Mouse (Mus musculus) right cerebral cortex, postnatal 14 days (tissue): ENCODE results near the gene Tom1.
A peak's percentile ranks its signal among the peaks of the same experiment; 100 is the strongest.

ENCODE experiments used
- DNase-seq: peaks from one replicate; pipeline ENCODE4 v3.0.0; 2022

Tom1 gene

DNA sequence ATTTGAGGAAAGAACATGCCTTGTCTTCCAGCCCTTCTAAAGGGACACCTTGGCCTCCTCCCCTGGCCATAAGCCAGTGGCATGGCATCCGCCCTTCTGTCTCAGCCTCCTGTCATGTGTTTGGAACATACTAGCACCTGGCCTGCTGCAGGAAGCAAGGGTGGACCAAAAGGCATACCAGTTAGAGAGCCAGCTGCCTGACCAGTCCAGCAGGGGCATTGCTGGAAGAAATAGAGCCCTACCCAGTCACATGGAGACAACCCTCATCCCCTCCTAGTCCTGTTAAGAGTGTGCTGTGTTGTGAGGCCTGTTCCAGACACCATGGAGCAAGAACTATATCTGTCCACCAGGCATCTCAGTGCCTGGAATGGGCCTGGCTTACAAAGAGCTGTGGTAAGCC lies 12.8 kb downstream of the Tom1 start:
- DNase-seq = no peak

DNA sequence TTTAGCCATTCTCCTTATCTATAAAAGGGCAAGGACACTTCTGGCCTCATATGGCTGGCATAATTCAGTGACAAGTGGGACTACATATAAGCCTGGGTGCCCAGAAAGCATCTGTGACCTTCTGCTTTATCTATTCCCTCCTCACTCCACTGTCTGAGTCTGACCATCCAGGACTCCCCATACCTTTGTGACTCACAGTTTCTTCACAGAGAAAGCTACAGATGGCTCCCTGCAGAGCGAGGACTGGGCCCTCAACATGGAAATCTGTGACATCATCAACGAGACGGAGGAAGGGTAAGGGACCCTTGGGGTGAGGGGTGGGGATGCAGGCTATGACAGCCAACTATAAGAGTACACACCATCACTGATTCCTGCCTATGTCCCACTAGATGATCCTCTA lies 14.3 kb downstream of the Tom1 start:
- DNase-seq = no peak

DNA sequence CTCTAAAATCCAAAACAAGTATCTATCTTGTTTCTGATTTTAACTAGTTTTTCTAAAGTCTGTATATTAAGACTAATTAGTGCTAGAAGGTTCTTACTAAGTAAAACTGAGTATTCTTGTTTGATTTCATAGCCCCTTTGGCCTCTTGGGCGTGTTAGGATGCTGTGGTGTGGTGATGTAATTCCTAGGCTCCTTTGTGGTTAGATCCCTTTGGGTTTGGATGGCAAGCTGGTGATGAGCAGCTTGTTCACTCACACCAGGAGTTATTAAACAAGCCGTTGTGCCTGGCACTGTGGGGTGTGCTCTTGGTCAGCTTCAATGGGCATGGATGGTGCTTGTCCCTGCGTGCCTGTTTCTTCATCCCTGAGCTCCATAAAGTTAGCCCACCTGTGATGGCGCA lies 19.8 kb downstream of the Tom1 start:
- DNase-seq = no peak

DNA sequence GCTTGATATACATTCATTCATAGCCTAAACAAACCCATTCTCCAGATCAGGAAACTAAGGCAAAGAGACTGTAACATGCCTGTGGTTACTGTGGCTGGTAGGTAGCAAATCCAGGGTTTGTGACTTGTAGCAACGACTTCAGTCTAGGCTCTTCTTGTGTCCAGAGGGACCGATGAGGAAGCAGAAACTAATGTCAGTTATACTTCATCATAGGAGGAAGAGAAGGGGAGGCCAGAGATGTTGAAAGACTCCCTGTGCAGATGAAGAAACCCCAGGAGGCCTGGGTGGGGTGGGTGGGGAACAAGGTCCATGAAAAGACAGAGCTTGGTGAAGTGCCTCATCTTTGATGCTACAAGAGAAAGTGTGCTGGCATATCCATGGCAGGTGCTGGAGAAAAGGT lies 22.2 kb downstream of the Tom1 start:
- DNase-seq = no peak

DNA sequence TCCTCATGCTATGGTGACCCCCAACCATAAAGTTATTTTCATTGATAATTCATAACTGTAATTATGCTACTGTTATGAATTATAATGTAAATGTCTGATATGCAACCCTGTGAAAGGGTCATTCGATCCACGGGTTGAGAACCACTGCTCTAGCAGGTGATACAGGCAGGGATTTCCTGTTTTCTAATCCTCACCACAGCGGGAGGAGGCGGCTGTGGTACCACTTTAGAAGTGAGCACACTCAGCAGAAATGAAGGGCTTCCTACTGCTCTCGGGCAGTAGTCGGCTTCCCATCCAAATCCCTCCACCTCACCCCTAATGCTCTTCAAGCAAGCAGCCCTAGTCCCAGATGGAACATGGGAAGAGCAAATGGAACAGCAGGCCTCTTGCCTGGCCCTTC lies 26.5 kb downstream of the Tom1 start:
- no peak for DNase-seq

DNA sequence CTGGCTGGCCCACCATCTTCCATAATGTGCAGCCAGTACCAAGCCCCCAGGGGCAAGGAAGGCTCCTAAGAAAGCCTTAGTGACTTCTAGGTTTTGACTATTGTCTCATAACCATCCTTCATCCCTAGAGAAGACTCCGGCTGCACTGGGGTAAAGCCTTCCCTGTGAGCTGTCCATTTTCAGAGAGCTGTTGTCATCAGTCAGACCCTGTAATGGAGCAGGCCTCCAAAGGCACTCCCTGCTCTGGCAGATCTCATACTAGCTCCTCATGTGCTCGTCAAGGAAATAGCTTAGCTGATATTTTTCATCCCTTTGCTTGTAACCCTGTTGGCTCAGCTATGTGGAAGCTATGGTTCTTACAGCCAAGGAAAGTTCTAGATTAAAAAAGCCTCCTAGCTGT lies 27.3 kb downstream of the Tom1 start:
- no peak for DNase-seq

DNA sequence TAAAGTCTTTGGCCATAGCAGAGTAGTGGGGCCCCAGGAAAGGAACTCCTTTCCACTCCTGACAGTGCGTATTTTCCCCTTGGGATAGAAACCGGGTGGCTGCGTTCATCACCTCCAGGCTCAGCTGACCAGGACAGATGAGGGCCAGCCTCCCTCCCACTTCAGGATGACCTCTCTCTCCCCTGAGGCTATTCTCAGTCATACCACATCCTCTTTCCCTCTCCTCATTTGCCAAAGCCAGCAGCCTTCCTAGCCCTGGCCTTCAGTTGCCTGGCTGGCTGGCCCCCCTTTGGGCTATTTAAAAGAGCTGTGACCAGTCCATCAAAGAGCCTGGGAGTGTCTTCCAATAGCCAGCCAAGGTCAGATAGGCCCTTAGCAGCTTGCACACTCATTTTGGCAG lies 29.8 kb downstream of the Tom1 start:
- no peak for DNase-seq

DNA sequence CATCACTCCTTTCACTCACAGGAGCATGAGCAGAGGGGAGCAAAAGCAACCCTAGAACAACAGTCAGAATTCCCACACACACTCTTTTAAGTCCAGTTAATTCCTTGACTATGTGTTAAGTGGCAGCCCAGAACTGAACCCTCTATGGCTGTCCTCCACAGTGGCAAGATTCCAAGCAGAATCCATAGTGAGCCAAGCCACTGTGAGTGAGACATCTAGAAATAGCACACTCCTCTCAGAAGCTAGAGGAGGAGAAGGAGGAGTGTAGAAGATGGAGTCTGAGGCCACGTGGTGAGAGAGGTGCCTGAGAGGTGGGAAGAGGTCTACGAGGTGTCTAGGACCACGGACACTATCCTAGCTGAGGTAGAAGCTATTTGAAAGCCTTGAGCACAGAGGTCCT lies 31.3 kb downstream of the Tom1 start:
- DNase-seq = no peak

DNA sequence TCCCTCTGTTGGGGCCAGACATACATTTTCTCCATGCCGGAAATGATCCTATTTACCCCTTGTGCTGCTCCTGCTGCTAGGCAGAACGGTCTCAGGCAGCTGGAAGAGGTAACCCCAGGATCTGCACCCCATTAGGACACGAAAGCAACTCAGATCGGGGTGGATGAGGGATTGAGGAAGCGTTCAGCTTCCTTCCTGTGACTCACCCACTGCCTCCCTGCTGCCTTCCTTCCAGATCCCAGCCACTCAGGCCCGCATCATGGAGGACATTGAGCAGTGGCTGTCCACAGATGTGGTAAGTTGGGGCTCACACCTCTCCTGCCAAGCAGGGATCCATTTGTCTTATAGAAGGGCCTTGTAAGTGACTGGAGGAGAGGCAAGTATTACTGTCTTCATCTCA lies 33.8 kb downstream of the Tom1 start:
- no peak for DNase-seq

DNA sequence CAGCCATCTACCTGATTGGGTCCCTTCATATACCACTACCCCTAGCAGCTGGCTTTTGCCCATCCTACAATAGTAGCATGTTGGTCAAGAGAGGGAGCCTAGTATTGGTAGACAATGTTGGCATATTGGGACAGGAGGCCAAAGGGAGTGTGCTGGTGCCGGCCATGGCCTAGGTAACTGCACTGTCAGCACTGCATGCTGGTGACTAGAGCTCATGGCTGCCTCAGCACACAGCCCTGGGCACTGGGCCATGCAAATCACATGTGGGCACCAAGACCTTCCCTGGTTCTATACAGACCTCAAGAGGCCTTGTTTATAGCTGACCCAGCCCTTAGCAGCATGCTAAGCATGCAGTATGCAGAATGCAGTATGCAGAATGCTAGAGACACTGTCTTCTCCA lies 36.8 kb downstream of the Tom1 start:
- no peak for DNase-seq

DNA sequence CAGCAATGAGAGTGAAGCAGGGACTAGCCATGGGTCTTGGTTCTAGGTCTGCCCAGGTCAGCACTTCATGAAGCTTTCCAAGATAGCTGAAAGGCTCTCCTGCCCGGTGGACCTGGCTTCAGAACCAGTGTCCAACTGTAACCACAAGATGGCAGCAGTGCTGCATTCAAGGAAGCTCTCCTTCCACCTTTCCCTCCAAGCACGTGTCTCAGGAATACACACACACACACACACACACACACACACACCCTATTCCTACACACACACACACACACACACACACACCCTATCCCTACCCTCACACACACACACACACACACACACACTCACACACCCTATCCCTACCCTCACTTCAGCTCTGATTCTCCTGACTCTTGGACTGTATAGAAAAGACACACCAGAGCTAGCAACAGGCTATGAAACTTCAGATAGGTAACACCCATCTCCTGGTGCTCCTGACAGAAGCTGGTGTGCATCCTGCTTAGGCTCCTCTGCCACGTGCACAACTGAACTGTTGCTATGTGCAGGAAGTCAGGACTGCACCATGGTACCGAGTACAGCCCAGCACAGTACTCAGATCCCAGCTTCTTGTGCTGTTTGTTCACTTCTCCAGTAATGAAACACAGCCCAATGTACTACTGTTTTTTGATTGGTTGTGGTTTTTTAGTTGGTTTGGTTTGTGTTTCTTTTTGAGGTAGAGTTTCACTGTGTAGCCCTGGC lies 38.3 kb downstream of the Tom1 start:
- peak; percentile 79 for DNase-seq

DNA sequence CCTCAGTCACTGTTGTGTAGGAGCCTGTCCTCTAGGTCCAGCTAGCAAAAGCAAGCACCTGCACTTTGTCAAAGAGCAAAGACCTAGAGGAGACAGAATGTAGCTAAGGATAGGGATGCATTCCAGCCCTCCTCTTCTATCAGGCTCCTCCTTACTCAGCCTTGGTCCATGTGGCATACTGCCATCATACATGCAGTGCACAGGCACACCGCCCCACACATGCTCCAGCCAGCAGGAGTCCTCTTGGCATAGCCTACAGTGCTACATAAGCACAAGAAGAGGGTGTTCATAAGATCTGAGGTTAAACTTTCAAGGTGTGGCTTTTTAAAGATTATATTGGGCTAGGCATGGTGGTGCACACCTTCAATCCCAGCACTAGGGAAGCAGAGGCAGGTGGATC lies 41.4 kb downstream of the Tom1 start:
- no peak for DNase-seq

DNA sequence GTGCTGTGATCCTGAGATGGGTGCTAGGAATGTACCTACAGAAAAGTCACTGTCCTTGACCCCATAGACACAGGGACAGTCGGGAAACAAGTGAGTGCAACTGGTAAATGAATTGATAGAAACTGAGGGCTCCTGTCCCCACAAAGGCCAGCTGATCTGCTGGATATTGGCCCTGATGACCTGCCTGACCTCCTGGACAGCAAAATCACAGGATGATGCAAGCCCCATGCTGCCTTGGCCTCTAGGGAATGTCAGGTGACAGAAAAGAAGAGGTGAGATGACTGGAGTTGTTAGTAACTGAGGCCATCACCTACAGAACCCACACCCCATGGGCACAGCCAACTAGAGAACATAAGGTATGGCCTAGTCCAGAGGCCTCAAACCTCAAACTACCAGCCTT lies 44.7 kb downstream of the Tom1 start:
- DNase-seq = no peak

DNA sequence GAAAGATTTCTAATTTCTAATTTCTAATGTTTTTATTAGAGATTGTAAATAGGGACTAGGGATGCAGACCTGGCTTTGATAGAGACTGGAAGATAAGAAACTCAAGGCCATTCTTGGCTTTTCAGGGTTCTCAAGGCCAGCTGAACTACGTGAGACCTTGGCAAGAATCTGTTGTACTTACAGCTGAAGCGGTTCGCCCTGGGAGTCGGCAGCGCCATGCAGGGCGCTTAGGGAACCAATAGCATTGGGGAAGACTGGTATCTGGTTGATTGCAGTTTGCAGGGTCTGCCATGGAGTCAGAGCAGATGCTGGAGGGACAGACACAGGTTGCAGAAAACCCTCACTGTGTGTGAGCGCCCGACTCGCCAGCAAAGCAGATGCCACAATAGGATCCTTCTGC lies 45.3 kb downstream of the Tom1 start:
- no peak for DNase-seq

DNA sequence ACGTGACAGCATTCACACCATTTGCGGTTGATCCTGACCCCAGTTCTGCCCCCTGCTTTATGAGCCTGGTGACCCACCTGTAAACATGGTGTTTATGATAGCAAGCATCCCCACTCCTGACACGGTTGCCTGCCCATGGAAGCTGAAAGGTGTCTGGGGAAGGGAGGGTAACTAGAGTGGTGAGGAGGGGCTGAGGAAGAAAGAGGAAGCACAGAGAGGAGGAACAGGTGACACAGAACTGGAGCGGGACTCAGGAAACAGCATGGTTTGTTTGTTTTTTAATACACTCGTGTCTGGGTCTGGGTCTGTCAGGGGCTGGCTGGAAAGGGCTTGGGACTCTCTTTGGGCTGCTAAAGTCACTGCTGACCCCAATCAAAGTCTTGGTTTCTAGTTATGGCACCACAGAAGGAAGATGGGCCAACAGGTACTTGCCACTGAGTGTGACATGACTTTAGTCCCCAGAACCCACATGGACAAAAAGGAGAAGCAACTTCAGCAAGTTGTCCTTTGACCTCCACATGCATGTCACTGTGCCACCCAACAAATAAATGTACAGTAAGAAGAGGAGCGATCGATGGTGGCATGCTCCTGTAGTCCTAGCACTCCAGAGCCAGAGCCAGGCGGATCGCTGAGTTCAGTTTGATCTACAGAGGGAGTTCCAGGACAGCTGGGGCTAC lies 48.0 kb downstream of the Tom1 start:
- no peak for DNase-seq

DNA sequence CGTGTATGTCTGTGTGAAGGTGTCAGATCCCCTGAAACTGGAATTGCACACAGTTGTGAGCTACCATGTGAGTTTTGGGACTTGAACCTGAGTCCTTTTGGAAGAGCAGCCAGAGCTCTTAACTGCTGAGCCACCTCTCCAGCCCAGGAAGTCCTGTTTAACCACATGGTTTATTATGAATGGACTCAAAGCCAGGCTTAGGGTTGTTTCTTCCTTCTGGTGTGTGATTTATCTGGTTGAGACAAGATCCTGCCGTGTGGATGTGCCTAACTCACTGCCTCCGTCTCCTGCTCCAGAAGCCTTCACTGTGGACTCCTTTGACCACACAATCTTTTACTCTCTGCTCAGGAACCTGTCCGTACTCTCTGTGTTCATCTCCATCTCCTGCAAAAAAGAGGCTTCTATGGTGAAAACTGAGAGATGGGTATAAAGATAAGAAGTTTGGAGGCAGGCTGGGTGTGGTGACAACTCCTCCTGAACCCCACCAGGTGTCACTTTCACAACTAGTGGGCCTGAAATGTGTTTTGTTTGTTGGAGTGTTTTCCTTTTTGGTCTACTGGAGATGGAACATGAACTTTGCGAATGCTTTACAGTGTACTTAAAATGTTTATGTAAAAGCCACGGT lies 48.8 kb downstream of the Tom1 start:
- DNase-seq = no peak

DNA sequence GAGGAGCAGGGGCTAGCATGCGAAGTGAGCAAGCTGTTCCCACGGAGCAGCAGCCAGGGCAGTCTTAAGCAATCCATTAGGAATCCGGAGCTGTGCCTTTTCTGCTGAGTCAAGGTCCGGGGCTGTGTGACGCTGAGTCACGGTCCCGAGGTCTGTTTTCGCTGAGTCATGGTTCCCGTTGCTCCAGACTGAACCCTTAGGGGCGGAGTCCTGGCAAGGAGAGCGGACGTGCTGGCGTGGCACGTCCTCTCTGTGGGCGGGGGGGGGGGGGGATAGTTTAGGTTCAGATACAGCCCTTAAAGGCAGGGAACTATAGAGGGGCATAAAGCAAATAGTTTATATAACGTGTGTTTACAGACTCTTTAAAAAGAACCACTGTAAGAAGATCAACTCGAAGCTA lies 50.3 kb downstream of the Tom1 start:
- DNase-seq = peak; percentile 82

DNA sequence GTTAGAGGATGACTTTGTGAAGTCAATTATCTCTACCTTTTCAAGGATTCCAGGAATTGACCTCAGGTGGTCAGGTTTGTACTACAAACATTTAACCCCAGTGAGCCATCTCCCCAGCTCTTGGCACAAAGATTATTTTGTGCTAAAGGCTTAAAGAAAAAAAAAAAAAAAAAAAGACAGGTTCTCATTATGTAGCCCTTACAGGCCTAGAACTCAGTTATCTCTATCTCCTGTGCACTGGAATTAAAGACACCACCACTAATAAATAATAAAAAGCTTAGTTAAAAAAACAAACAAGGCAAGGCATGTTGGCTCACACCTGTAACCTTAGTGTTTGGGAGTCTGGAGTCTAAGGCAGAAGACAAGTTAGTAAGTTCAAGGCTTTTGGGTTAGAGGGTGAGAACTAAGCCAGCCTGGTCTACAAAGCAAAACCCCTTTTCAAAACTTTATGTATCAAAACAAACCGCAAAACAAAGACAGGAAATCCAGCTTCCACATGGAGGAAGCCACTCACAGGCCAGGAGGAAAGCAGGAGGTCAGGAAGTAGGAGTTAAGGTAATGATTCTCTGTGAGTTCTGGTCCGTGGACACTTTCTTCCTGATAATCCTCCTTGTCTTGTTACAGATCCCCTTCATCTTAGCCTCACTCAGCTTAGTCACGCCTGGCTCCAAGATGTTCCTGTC lies 51.0 kb downstream of the Tom1 start:
- no peak for DNase-seq

DNA sequence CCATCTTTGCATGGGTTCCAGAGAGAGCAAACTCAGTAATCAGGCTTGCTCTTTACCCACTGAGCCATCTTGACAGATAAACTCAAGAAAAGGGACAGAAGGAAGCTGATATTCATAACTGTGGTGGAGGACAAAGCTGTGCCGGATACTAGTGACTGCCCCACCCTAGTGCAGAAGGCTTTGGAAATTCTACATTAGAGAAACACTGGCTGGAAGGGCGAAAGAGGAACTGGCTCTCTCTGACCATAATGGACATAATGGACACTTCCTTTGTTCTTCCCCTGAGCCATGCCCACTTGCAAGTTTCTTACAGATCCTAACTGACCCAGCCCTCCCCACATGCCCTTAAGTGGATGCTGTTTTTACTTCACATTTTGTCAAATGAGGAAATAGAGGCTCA lies 52.5 kb downstream of the Tom1 start:
- no peak for DNase-seq

DNA sequence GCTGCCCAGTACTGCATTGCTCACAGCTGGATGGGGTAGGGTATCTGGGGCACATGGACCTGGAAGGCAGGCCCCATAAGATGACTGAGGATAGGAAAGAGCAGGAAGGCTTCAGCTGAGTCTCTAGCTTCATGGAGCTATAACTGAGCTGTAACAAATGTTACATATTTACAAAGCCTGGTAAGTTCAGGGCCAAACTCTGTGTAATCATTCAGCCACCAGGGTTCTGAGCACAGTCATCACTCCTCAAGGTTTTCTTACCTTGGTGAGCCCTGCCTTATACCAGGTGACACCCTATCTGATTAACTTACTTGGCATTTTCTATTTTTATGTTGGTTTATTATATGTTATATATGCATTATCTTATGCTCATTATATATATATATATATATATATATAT lies 53.6 kb downstream of the Tom1 start:
- no peak for DNase-seq

DNA sequence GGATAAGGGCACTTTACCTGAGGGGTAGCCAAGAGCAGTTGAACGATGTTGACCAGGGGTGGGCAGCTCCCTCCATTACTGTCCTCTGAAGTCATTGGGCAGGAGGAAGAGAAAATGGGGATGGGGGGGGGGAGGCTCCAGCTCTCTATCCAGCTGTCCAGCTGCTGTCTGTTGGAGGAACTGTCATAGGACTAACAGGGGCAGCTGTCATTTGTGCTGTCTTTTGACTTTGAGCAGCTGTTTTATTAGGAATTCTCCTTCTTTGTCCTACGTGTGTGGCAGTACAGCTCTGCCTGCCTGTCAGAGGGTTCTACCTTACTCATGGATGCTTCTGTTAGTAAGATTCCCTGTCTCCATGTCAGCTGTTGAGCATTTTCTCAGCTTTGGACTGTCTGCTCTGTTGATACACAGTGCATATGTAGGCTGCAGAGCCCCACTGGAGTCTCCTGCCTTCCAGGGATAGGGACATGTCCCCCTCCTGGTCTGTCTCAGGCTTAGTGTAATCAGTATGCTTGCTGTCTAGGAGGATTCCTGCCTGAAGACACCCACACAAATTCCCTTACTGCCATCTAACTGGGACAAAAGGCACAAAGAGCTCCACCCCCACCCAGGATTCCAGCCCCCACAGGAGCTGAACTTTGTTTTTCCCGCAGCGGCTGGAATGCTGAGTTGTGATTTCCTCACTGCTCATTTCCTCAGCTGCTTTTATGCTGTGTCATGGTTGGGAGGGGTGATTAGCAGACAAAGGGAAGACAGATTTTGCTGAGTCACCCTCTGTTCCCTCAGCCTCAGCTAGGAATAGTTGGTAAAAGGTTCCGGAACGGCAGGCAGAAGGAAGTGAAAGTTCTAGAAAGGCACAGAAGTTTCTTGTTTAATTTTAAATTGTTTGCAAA lies 55.7 kb downstream of the Tom1 start:
- peak; percentile 40 for DNase-seq

DNA sequence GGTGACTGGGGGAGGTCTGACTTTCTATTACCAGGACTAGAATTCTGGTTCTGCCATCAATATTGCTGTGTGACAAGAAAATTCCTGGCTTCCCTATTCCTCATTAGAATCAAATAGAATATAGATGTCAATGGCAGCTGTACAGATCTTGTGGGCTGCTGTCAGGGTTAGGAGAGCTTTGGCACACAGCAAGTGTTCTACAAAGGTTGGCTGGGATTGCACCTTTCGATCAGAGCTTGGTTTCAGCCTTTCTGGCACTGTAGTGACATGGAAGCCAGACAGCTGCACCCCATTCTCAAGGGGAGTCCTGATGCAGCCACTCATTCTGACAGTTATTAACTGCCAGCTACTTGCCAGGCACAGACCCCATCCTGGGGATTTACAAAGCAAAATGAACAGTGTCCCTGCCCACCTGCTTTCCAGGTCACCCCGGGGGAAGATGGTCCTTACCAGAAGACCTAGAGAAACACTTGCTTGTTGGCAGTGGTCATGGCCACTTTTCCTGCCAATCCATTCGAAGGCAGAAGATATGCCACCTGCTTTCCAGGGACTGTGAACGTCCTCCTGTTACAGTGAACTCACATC lies 57.4 kb downstream of the Tom1 start:
- DNase-seq = no peak
